18 mouse cellular contexts compared by ENCODE assay signal in the genomic region with DNA sequence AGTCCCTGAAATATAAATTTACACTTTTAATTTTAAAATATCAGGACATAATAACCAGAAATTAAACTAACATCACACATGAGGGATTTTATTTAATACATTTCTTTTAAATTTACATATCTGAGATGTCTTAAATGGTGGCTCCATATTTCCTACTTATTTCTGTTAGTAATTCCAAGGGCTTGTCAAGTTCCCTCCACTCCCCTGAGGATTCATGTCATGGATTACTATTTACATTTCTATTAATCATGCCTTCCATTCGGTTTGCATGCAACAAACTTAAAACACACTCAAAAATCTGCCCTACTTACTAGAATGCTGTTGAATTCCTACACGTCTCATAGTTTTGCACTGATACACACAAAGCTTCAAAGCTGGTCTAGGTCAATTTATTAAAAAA.
DNase-seq lines count a peak whose midpoint lies in the region; ATAC-seq and TF ChIP-seq lines count a peak whose summit lies in the region.
"Had no signal": no experiment of that assay in that cellular context is flagged by ENCODE, and none has a peak within 500 bp of the region (broad histone marks: within the 10 kb centered on the region; RNA-seq: fewer than 3 reads in every experiment).

No protein-coding gene starts in this region.

- no peak overlapping the region for H3K4me2 ChIP-seq in midbrain, embryonic 12.5 days (replicated peaks)
- H3K4me2 ChIP-seq in midbrain, embryonic 11.5 days, result no peak overlapping the region
- no peak overlapping the region for H3K4me2 ChIP-seq in midbrain, embryonic 14.5 days (ENCODE audit: low read length)
- H3K4me2 ChIP-seq in lung, postnatal 0 days (replicated peaks; ENCODE audit: low read depth, low read length), result no peak overlapping the region
- H3K4me2 ChIP-seq: embryonic facial prominence, embryonic 12.5 days; forebrain, embryonic 13.5 days; forebrain, embryonic 15.5 days had no signal

- no peak overlapping the region for H3K27ac ChIP-seq in midbrain, embryonic 12.5 days (replicated peaks)
- no peak overlapping the region for H3K27ac ChIP-seq in midbrain, embryonic 11.5 days (ENCODE audit: low read depth, low read length)
- no peak overlapping the region for H3K27ac ChIP-seq in midbrain, embryonic 14.5 days (replicated peaks; ENCODE audit: low read depth, low read length)
- H3K27ac ChIP-seq in midbrain, embryonic 10.5 days (replicated peaks), result no peak overlapping the region
- no peak overlapping the region for H3K27ac ChIP-seq in lung, postnatal 0 days (ENCODE audit: low read length)
- H3K27ac ChIP-seq: embryonic facial prominence, embryonic 10.5 days; embryonic facial prominence, embryonic 12.5 days; forebrain, embryonic 13.5 days; forebrain, embryonic 15.5 days had no signal

- H3K4me1 ChIP-seq in midbrain, embryonic 12.5 days, result no peaks in the 10 kb centered on the region
- no peaks in the 10 kb centered on the region for H3K4me1 ChIP-seq in midbrain, embryonic 11.5 days (ENCODE audit: control insufficient read depth, insufficient read depth, low read length)
- no peaks in the 10 kb centered on the region for H3K4me1 ChIP-seq in midbrain, embryonic 14.5 days (ENCODE audit: control insufficient read depth, insufficient read depth, low read length)
- no peaks in the 10 kb centered on the region for H3K4me1 ChIP-seq in midbrain, embryonic 10.5 days
- no peaks in the 10 kb centered on the region for H3K4me1 ChIP-seq in lung, postnatal 0 days (ENCODE audit: insufficient read depth, low read depth, low read length)
- H3K4me1 ChIP-seq: embryonic facial prominence, embryonic 10.5 days; embryonic facial prominence, embryonic 12.5 days; forebrain, embryonic 13.5 days; forebrain, embryonic 15.5 days had no signal

- H3K9me3 ChIP-seq in midbrain, embryonic 12.5 days, result no peaks in the 10 kb centered on the region
- H3K9me3 ChIP-seq in midbrain, embryonic 11.5 days (ENCODE audit: control insufficient read depth, low read length), result no peaks in the 10 kb centered on the region
- no peaks in the 10 kb centered on the region for H3K9me3 ChIP-seq in midbrain, embryonic 14.5 days (ENCODE audit: control insufficient read depth, low read length)
- no peaks in the 10 kb centered on the region for H3K9me3 ChIP-seq in midbrain, embryonic 10.5 days (replicated peaks)
- no peaks in the 10 kb centered on the region for H3K9me3 ChIP-seq in lung, postnatal 0 days (ENCODE audit: low read length)
- H3K9me3 ChIP-seq: embryonic facial prominence, embryonic 10.5 days; embryonic facial prominence, embryonic 12.5 days; forebrain, embryonic 13.5 days; forebrain, embryonic 15.5 days had no signal

- no peaks in the 10 kb centered on the region for H3K27me3 ChIP-seq in midbrain, embryonic 12.5 days
- no peaks in the 10 kb centered on the region for H3K27me3 ChIP-seq in midbrain, embryonic 11.5 days (ENCODE audit: control insufficient read depth, insufficient read depth, low read length)
- H3K27me3 ChIP-seq in midbrain, embryonic 14.5 days (ENCODE audit: control insufficient read depth, insufficient read depth, low read length), result no peaks in the 10 kb centered on the region
- H3K27me3 ChIP-seq in midbrain, embryonic 10.5 days (ENCODE audit: low read depth, poor library complexity, severe bottlenecking), result no peaks in the 10 kb centered on the region
- no peaks in the 10 kb centered on the region for H3K27me3 ChIP-seq in lung, postnatal 0 days (replicated peaks; ENCODE audit: insufficient read depth, low read length)
- H3K27me3 ChIP-seq: embryonic facial prominence, embryonic 12.5 days; forebrain, embryonic 13.5 days; forebrain, embryonic 15.5 days had no signal

- no peak for TF ChIP-seq EP300 in lung, postnatal 0 days (IDR thresholded peaks at IDR 0.05)

- no peak for DNase-seq in midbrain, embryonic 11.5 days (ENCODE audit: low spot score, missing footprints)
- peak; percentile 54 for DNase-seq in midbrain, embryonic 14.5 days
- DNase-seq in midbrain, embryonic 10.5 days (ENCODE audit: low spot score), result no peak
- DNase-seq in lung, postnatal 0 days (ENCODE audit: low spot score), result no peak
- DNase-seq: adrenal gland, adult 2 months; adrenal gland, postnatal 10 days; adrenal gland, postnatal 25 days; cerebellum, adult 11-12 months; cerebellum, adult 2 months; cerebellum, adult 9-10 months; cerebellum, postnatal 10 days; cerebellum, postnatal 25 days; forebrain, postnatal 0 days had no signal

- ATAC-seq in midbrain, embryonic 12.5 days (ENCODE audit: low FRiP score, low read depth), result 0 out of 2 replicates have a peak, but pooled peaks have one; percentile 19
- no peak for ATAC-seq in midbrain, embryonic 11.5 days (ENCODE audit: low FRiP score)
- ATAC-seq in midbrain, embryonic 14.5 days (ENCODE audit: low FRiP score, low TSS enrichment), result peak; percentile 53; the same call in 1 of the 2 replicates
- no peak for ATAC-seq in lung, postnatal 0 days
- ATAC-seq: forebrain, embryonic 13.5 days; forebrain, embryonic 15.5 days; forebrain, postnatal 0 days had no signal

- no peak overlapping the region for H3K4me3 ChIP-seq in midbrain, embryonic 12.5 days
- H3K4me3 ChIP-seq in midbrain, embryonic 11.5 days (ENCODE audit: low read depth, low read length), result no peak overlapping the region
- H3K4me3 ChIP-seq in midbrain, embryonic 14.5 days (replicated peaks; ENCODE audit: low read depth, low read length), result no peak overlapping the region
- H3K4me3 ChIP-seq in midbrain, embryonic 10.5 days, result no peak overlapping the region
- no peak overlapping the region for H3K4me3 ChIP-seq in lung, postnatal 0 days (ENCODE audit: low read depth, low read length)
- H3K4me3 ChIP-seq: embryonic facial prominence, embryonic 10.5 days; embryonic facial prominence, embryonic 12.5 days; forebrain, embryonic 13.5 days; forebrain, embryonic 15.5 days had no signal

- WGBS in midbrain, embryonic 12.5 days, result 53% methylated on average over 2 of the region's 2 CpGs
- 75% methylated on average over 2 of the region's 2 CpGs for WGBS in midbrain, embryonic 11.5 days
- WGBS in midbrain, embryonic 14.5 days, result 33% methylated on average over 2 of the region's 2 CpGs
- WGBS in midbrain, embryonic 10.5 days, result 80% methylated on average over 2 of the region's 2 CpGs
- WGBS in lung, postnatal 0 days, result 68% methylated on average over 2 of the region's 2 CpGs

- no peak for TF ChIP-seq CTCF in lung, postnatal 0 days (IDR thresholded peaks at IDR 0.05)

- no peaks in the 10 kb centered on the region for H3K36me3 ChIP-seq in midbrain, embryonic 12.5 days
- H3K36me3 ChIP-seq in midbrain, embryonic 11.5 days (ENCODE audit: control insufficient read depth, insufficient read depth, low read length), result no peaks in the 10 kb centered on the region
- no peaks in the 10 kb centered on the region for H3K36me3 ChIP-seq in midbrain, embryonic 14.5 days (ENCODE audit: control insufficient read depth, insufficient read depth, low read length)
- H3K36me3 ChIP-seq in midbrain, embryonic 10.5 days, result no peaks in the 10 kb centered on the region
- no peaks in the 10 kb centered on the region for H3K36me3 ChIP-seq in lung, postnatal 0 days (ENCODE audit: insufficient read depth, low read length)
- H3K36me3 ChIP-seq: embryonic facial prominence, embryonic 10.5 days; embryonic facial prominence, embryonic 12.5 days; forebrain, embryonic 15.5 days had no signal

- no peak overlapping the region for H3K9ac ChIP-seq in midbrain, embryonic 12.5 days (replicated peaks)
- no peak overlapping the region for H3K9ac ChIP-seq in midbrain, embryonic 11.5 days (ENCODE audit: low read length)
- no peak overlapping the region for H3K9ac ChIP-seq in midbrain, embryonic 14.5 days (replicated peaks; ENCODE audit: low read length)
- no peak overlapping the region for H3K9ac ChIP-seq in lung, postnatal 0 days (replicated peaks; ENCODE audit: low read depth)
- H3K9ac ChIP-seq: embryonic facial prominence, embryonic 12.5 days; forebrain, embryonic 13.5 days; forebrain, embryonic 15.5 days; forebrain, postnatal 0 days had no signal

Comparison
In these comparisons a context has a peak if more than half of its experiments do, and no peak if none do; other contexts are left out.
1. ATAC-seq: peak in midbrain, embryonic 12.5 days (single experiment) and midbrain, embryonic 14.5 days (single experiment); none in midbrain, embryonic 11.5 days (single experiment) and lung, postnatal 0 days (single experiment).